Mouse (Mus musculus) midbrain, postnatal 0 days (tissue): ENCODE results near the gene Scnn1b. TPM values are rescaled to one million over a fixed set of nuclear protein-coding genes. Genes with fewer than 3 reads are reported as not detected.

Experiments used
- ATAC-seq: fragments of 200-750 bp; cut with Nextera tagmentation; 2 replicates; pipeline ENCODE4 v1.8.0; 2017; ENCODE audit warnings: moderate number of reproducible peaks, mild to moderate bottlenecking, moderate TSS enrichment, moderate library complexity; ENCODE audit not compliant: low FRiP score
- DNase-seq: peaks from one replicate; pipeline ENCODE4 v3.0.0-alpha.2; 2015; ENCODE audit warnings: low spot score
- H3K27ac ChIP-seq: fragments of 300-500 bp; sonication (generic); 2 replicates; pipeline ENCODE4 v1.5.1; 2014; ENCODE audit warnings: low read depth, mild to moderate bottlenecking, low read length, mixed read lengths
- H3K27me3 ChIP-seq: fragments of 300-500 bp; sonication (generic); 2 replicates; pipeline ENCODE4 v1.6.1; 2014; ENCODE audit warnings: low read length, control low read depth, mixed read lengths; ENCODE audit not compliant: insufficient read depth
- H3K36me3 ChIP-seq: fragments of 300-500 bp; sonication (generic); 2 replicates; pipeline ENCODE4 v1.6.1; 2014; ENCODE audit warnings: low read length, control low read depth, mixed read lengths; ENCODE audit not compliant: insufficient read depth
- H3K4me1 ChIP-seq: fragments of 300-500 bp; sonication (generic); 2 replicates; pipeline ENCODE4 v1.6.1; 2014; ENCODE audit warnings: mild to moderate bottlenecking, control low read depth, antibody characterized with exemption, low read length, mixed read lengths; ENCODE audit not compliant: insufficient read depth
- H3K4me2 ChIP-seq: fragments of 300-500 bp; sonication (generic); 2 replicates; pipeline ENCODE4 v1.6.1; 2014; ENCODE audit warnings: low read depth, mild to moderate bottlenecking, low read length, mixed read lengths; ENCODE audit not compliant: poor library complexity, severe bottlenecking
- H3K4me3 ChIP-seq: fragments of 300-500 bp; sonication (generic); 2 replicates; pipeline ENCODE4 v1.5.1; 2014; ENCODE audit warnings: low read depth, mild to moderate bottlenecking, low read length, moderate library complexity
- H3K9ac ChIP-seq: fragments of 300-500 bp; sonication (generic); replicated peaks from 2 replicates; pipeline ENCODE4 v1.6.1; 2014; ENCODE audit warnings: mild to moderate bottlenecking, low read length, moderate library complexity, mixed read lengths; ENCODE audit not compliant: poor library complexity, severe bottlenecking
- H3K9me3 ChIP-seq: fragments of 300-500 bp; sonication (generic); 2 replicates; pipeline ENCODE4 v1.6.1; 2016; ENCODE audit warnings: low read length, control low read depth
- CTCF ChIP-seq: IDR thresholded peaks from 2 replicates; pipeline ENCODE4 v1.5.1; 2016; ENCODE audit warnings: antibody characterized with exemption, mild to moderate bottlenecking
- WGBS: fragments of 180-500 bp; shearing (Covaris S2); extraction: QIAGEN DNeasy Blood & Tissue Kit; methylation state at CpG from one replicate; pipeline ENCODE4 v1.1.7; 2014; 5-methylcytosine and 5-hydroxymethylcytosine counted together
- polyA plus RNA-seq: library from polyadenylated mRNA; unstranded; fragments of >200 nt; fragmentation: Nextera tagmentation; extraction: Ambion mirVana; gene quantifications from 2 replicates; pipeline ENCODE4 v1.2.1, GENCODE M21; 2015
- total RNA-seq: library from RNA; depleted of rRNA; stranded (reverse); fragments of >200 nt; gene quantifications from 2 replicates; pipeline ENCODE4 v1.2.3, GENCODE M21; 2014

Scnn1b gene
- total and polyA plus RNA-seq, 2 experiments from 2014 or later, result 0.47 to 0.60 TPM

DNA sequence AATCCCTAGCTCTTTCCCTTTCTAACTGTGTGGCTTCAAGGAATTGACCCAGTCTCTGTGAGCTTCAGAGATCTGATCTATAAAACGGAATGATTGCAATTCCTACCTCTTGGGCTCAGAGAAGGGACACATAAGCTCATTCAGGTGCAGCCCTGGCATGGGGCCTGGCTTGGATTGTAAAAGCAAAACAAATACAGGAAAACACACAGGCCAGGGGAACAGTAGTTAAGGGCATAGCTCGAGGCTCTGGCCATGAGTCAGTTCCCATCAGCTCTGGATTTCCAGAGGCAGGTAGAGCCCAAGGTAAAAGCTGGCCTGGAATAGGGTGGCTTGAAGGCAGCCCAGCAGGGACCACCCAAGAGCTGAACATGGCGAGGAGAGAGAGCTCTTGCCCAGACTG, 9.2 kb downstream of the Scnn1b start:
- Histone ChIP-seq H3K4me1 (no peaks in the 10 kb centered on the region), H3K36me3 (no peaks in the 10 kb centered on the region), H3K27ac (no peak overlapping the region), H3K27me3 (no peaks in the 10 kb centered on the region), H3K4me3 (no peak overlapping the region), H3K9ac (no peak overlapping the region), H3K4me2 (no peak overlapping the region), H3K9me3 (no peaks in the 10 kb centered on the region)
- WGBS, result 46% methylated on average over 3 of the region's 3 CpGs
- DNase-seq (no peak), ATAC-seq (no peak)
- TF ChIP-seq CTCF, result no peak

DNA sequence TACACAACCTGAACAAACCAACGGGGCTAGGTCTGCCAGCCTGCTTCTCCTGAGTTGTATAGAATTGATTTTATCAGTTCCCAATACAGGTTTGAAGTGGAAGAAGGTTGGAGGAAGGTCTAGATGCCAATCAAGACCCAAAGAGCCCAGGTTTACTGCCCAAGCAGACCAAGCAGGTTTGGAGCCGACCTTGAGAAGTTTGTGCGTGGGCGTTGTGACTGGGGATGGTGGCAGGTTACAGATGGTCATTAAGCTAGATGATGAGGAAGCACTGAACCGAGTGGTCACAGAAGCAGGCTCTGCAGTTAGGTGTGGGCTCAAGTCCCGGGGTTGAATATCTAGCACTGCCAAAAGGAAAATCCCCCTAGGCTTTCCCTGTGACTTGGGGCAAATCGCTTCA, 9.9 kb downstream of the Scnn1b start:
- Histone ChIP-seq H3K4me2 (no peak overlapping the region), H3K4me3 (no peak overlapping the region), H3K27me3 (no peaks in the 10 kb centered on the region), H3K9ac (no peak overlapping the region), H3K36me3 (no peaks in the 10 kb centered on the region), H3K27ac (no peak overlapping the region), H3K4me1 (no peaks in the 10 kb centered on the region), H3K9me3 (no peaks in the 10 kb centered on the region)
- WGBS, result 90% methylated on average over 7 of the region's 7 CpGs
- DNase-seq (no peak), ATAC-seq (no peak)
- TF ChIP-seq CTCF, result no peak

DNA sequence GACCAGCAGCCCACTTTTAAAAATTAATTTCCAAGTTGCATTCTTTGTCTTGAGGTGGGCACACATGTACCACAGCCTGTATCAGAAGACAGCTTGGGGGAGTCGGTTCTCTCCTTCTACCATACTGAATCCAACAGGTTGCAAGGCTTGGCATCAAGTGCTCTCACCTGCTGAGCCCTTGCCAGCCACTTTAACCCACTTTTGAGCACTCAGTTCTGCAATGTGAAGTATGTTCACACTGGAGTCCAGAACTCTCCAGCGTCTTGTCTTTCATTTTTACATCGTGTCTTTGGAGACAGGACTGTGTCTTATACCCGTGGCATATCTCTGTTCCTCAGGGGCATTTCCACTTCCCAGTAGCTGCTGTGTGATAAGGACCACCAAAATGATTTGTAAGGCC, 15.4 kb downstream of the Scnn1b start:
- Histone ChIP-seq H3K36me3 (no peaks in the 10 kb centered on the region), H3K27ac (no peak overlapping the region), H3K9ac (no peak overlapping the region), H3K4me2 (no peak overlapping the region), H3K9me3 (no peaks in the 10 kb centered on the region), H3K27me3 (no peaks in the 10 kb centered on the region), H3K4me1 (no peaks in the 10 kb centered on the region), H3K4me3 (no peak overlapping the region)
- no peak for DNase-seq
- WGBS, result 89% methylated on average over 4 of the region's 4 CpGs
- ATAC-seq, result no peak
- no peak for TF ChIP-seq CTCF

DNA sequence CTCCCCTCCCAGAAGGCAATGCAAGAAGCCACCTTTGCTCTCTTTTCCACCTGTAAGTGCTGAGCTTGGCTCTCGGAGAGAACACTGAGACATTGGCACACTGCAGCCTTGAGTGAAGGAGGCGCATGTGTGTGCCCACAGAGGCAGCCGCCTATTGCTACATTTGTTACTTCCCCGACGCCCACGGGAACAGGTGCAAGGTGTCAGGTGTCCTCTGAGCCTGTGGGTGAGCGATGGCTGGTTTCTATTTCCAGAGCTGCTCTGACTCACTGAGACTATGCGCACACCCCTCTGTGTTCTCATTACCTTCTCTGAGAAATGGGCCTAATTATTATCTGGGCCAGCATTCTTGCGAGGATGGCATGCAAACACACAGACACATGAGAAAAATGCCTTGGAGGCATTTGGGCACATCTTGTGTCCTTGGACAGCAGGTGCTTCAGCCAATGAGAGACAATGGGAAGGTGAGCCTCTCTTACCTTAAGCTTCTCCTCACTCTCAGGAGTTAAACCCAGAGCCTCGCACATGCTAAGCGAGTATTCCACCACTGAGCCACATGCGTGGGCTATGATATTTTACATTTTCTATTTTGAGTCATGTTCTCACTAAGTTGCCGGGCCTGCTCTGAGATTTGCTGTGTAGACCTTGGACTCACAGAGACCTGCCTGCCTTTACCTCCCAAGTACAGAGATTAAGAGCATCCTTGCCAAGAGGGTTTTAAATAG, 26.0 kb downstream of the Scnn1b start:
- DNase-seq (no peak), ATAC-seq (no peak)
- no peak overlapping the region for H3K27ac ChIP-seq
- no peak for TF ChIP-seq CTCF
- 93% methylated on average over 13 of the region's 13 CpGs for whole genome bisulfite sequencing
- no peaks in the 10 kb centered on the region for H3K9me3 ChIP-seq
- no peak overlapping the region for H3K4me2 ChIP-seq
- H3K9ac ChIP-seq, result no peak overlapping the region
- no peak overlapping the region for H3K4me3 ChIP-seq
- no peaks in the 10 kb centered on the region for H3K36me3 ChIP-seq
- no peaks in the 10 kb centered on the region for H3K4me1 ChIP-seq
- H3K27me3 ChIP-seq, result no peaks in the 10 kb centered on the region

DNA sequence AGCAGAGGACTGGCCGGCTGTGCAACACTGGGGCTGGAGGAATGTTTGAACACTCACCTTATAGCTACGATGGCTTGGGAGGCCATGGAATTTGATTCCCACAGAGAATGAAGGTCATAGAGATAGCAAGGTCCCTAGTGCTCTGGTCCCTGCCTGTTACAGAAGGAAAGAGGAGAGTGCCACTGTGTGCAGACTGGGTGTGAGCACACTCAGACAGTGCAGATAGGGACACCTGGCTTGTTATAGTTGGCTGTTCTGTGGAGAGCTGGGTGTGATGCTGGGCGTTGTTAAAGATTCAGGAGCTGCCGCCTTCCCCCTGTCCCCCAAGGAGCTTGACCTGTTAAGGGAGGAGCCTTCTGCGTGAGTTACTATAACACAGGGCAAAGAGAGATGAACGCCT, 31.9 kb downstream of the Scnn1b start:
- 48% methylated on average over 6 of the region's 6 CpGs for WGBS
- H3K4me2 ChIP-seq, result no peak overlapping the region

DNA sequence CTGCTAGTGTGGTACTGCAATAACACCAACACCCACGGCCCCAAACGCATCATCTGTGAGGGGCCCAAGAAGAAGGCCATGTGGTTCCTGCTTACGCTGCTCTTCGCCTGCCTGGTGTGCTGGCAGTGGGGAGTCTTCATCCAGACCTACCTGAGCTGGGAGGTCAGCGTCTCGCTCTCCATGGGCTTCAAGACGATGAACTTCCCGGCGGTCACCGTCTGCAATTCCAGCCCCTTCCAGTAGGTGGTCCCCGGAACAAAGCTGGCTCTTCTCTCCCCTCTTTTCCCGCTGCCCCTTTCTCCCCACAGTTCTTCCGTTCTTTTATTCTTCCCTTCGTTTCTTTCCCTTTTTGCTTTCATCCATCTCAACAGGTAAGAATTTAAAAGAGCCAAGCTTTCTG, 34.5 kb downstream of the Scnn1b start:
- Histone ChIP-seq H3K27ac (no peak overlapping the region), H3K4me1 (no peaks in the 10 kb centered on the region), H3K9me3 (no peaks in the 10 kb centered on the region), H3K36me3 (no peaks in the 10 kb centered on the region), H3K4me2 (peak overlapping the region; percentile 6; the same call in 1 of the 2 replicates), H3K9ac (no peak overlapping the region), H3K27me3 (no peaks in the 10 kb centered on the region), H3K4me3 (no peak overlapping the region)
- DNase-seq (no peak), ATAC-seq (no peak)
- peak; percentile 64 for TF ChIP-seq CTCF
- WGBS, result 8% methylated on average over 14 of the region's 14 CpGs

More for the DNA sequence above, 31.9 kb downstream of the Scnn1b start:
- no peak overlapping the region for H3K27ac ChIP-seq
- no peaks in the 10 kb centered on the region for H3K27me3 ChIP-seq
- no peaks in the 10 kb centered on the region for H3K9me3 ChIP-seq
- ATAC-seq (no peak), DNase-seq (no peak)
- no peak overlapping the region for H3K4me3 ChIP-seq
- H3K4me1 ChIP-seq, result no peaks in the 10 kb centered on the region
- H3K9ac ChIP-seq, result no peak overlapping the region
- no peak for TF ChIP-seq CTCF
- no peaks in the 10 kb centered on the region for H3K36me3 ChIP-seq
